Mouse (Mus musculus) natural killer cell, adult 2 months (primary cell): ENCODE results near the gene Ces1f.

Experiments used
- DNase-seq, 2 experiments: peaks; one replicate each; pipeline ENCODE4 v3.0.0; 2022; ENCODE audit warnings: low spot score in 2 of 2

Gene Ces1f

GRCm38 (mm10) chr8:93211091-93211490 is 68.5 kb downstream of the Ces1f start:
- DNase-seq: no peak
